Mouse (Mus musculus) adrenal gland, postnatal 10 days (tissue): ENCODE results near the gene Mmp9. TPM values are rescaled to one million over a fixed set of nuclear protein-coding genes. Genes with fewer than 3 reads are reported as not detected.

Experiments
- DNase-seq: peaks from one replicate; pipeline ENCODE4 v3.0.0; 2021; ENCODE audit warnings: mixed read lengths
- total RNA-seq, 2 experiments: library from RNA; stranded (reverse); gene quantifications; 2 replicates each; pipeline ENCODE4 v1.2.3; 2021

The Mmp9 gene
- total RNA-seq, 2 experiments from 2014 or later: 2.6 to 24.5 TPM

DNA sequence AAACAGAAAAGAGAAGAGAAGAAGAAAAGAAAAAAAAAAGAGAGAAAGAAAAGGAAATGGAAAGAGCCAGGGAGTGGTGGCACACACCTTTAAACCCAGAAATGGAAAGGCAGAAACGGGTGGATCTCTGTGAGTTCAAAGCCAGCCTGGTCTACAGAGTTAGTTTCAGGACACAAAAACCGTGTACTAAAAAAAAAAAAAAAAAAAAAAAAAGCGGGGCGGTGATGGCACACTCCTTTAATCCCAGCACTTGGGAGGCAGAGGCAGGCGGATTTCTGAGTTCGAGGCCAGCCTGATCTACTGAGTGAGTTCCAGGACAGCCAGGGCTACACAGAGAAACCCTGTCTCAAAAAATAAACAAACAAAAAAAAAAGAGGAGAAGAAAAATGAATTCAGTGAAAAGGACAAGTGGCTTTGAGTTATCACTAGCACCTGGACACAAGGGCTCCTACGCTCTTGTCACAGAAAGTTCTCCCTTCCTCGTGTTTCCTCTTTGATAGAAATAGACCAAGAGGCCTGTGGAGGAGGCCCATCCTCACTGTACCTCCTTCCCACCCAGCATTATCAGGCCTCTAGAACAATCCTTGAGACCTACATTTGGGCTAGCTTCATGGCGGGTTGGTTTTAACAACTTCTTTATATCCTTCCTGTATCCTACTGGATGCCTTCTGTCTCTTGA is 27.7 kb upstream of the Mmp9 start:
- DNase-seq: no peak

DNA sequence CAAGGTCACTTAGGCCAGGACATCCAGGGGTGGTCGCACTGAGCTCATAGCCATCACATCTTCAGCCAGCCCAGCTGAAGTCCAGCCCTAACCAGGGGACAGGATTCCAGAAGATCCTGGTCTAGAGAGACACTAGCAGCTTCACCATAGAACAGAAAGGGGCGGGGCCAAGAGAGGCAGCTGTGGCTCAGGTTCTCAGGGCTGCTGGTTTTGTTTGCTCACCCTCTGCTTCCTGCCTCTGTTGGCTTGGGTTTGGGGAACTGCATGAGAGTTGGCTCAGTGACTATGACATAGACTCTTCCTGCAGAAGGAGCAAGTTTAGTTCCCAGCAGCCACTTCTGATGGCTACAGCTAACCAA is 27.2 kb upstream of the Mmp9 start:
- DNase-seq: peak; percentile 48

DNA sequence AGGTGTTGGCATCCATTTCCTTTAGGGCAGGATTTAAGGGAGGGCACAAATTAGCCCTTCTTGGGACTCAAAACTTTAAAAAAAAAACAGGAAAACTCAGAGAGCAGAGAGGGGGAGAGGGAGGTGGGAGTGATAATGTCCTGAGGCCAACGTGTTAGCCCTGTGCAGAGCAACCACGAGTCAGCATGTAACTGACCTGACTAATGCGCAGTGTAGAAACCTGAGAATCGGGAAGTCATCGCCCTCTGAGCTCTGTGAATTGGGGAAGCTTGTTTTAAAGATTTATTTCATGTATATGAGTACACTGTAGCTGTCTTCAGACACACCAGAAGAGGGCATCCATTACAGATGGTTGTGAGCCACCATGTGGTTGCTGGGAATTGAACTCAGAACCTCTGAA is 23.8 kb upstream of the Mmp9 start:
- no peak for DNase-seq

- DNase-seq: no peak
These were observed 23.2 kb upstream of the Mmp9 start for GRCm38 (mm10) chr2:164917371-164917770.

- DNase-seq: no peak
These were observed 22.3 kb upstream of the Mmp9 start for GRCm38 (mm10) chr2:164918325-164918724.

GRCm38 (mm10) chr2:164921984-164922383 is 18.6 kb upstream of the Mmp9 start:
- no peak for DNase-seq

- peak; percentile 43 for DNase-seq
These were observed 17.3 kb upstream of the Mmp9 start for GRCm38 (mm10) chr2:164923291-164923690.

- peak; percentile 95 for DNase-seq
These were observed 16.3 kb upstream of the Mmp9 start for GRCm38 (mm10) chr2:164924100-164924857.

- DNase-seq: no peak
These were observed 9.6 kb upstream of the Mmp9 start for GRCm38 (mm10) chr2:164930706-164931581.

- DNase-seq: no peak
These were observed 7.0 kb upstream of the Mmp9 start for GRCm38 (mm10) chr2:164933534-164933933.

- DNase-seq: no peak
These were observed 4.6 kb upstream of the Mmp9 start for GRCm38 (mm10) chr2:164935991-164936390.

DNA sequence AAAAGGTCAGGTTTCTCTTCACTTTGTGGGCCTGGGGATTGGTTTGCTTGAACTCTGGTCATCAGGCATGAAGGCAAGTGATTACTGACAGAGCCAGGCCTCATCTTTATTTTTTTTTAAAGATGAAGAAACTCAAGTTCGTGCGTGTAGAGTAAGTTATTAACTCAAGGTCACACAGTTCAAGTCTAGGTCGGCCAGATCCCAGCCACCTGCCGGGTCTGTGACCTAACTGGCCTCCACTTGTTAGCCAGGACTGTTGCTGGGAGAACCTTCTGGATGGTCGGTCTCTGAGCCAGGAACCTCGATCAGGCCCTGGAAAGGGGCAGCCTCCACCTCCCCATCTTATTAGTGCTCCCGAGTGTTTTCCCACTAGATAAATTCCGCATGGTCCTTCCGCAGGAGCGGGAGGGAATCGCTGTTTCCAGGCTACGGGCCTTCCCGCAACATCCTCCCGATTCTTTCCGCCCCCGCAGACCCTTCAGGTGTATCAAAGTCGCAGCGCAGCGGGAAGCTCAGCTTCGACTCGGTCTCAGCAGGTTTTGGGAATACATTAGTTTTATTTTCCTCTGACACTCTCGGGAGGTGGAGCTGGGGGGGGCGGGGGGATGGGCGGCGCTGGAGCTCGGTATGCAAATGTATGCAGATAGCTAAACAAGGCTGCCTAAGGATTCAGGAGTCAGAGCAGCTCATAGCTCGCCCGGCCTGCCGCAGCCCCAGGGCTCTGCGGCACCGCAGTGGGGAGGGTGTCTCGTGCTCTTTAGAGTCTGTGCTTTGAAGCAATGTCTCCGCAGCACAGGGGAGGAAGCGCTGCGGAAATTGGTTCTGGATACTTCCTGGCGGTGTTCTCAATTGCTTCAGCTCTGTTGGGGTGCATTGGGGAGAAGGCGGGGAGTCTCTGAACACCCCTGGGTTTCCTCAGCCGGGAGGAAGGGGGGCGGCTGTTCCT is 2.2 kb upstream of the Mmp9 start:
- peak; percentile 59 for DNase-seq

- no peak for DNase-seq
These were observed 1.5 kb upstream of the Mmp9 start for GRCm38 (mm10) chr2:164939106-164939505.

GRCm38 (mm10) chr2:164942692-164943290 is 2.2 kb downstream of the Mmp9 start:
- peak; percentile 36 for DNase-seq

DNA sequence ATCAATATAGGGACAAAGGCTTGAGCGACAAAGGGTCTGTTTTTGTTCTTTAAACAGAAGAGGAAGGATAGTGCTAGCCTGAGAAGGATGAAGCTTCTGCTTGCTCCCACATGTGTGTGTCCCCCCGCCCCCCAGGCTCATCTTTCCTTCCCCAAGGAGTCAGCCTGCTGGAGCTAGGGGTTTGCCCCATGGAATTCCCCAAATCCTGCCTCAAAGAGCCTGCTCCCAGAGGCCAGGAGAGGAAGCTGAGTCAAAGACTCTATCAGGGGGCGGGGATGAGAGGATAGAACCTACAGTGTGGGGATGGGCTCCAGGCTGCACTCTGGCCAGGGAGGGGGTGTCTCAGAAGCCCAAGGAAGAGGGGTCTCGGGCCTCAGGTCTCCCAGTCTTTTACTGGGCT is 6.9 kb downstream of the Mmp9 start:
- no peak for DNase-seq

GRCm38 (mm10) chr2:164947930-164948329 is 7.3 kb downstream of the Mmp9 start:
- DNase-seq: no peak

- no peak for DNase-seq
These were observed 8.4 kb downstream of the Mmp9 start for GRCm38 (mm10) chr2:164948962-164949361.

DNA sequence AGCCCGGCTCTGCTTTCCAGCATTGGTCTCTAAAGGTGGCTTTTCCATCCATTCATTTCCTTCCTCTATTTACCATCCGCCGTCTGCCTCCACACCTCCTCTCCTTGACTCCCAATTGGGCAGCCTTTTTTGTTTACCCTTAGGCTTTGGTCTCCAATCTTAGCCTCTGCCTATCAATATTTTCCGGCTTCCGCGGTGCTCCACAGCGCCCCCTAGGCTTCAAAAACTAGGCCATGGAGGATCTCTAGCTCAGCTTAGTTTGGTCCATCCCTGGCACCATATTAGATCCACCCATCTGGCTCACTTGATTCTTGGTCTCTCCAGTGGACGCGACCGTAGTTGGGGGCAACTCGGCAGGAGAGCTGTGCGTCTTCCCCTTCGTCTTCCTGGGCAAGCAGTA is 9.9 kb downstream of the Mmp9 start:
- DNase-seq: peak; percentile 29

- DNase-seq: no peak
These were observed 11.2 kb downstream of the Mmp9 start for GRCm38 (mm10) chr2:164951745-164952144.

DNA sequence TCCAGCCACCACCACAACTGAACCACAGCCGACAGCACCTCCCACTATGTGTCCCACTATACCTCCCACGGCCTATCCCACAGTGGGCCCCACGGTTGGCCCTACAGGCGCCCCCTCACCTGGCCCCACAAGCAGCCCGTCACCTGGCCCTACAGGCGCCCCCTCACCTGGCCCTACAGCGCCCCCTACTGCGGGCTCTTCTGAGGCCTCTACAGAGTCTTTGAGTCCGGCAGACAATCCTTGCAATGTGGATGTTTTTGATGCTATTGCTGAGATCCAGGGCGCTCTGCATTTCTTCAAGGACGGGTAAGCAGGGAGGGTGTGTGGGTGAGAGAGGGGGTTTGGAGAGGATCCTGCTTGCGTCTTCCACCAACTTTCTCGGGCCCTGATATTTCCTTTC is 11.9 kb downstream of the Mmp9 start:
- no peak for DNase-seq

DNA sequence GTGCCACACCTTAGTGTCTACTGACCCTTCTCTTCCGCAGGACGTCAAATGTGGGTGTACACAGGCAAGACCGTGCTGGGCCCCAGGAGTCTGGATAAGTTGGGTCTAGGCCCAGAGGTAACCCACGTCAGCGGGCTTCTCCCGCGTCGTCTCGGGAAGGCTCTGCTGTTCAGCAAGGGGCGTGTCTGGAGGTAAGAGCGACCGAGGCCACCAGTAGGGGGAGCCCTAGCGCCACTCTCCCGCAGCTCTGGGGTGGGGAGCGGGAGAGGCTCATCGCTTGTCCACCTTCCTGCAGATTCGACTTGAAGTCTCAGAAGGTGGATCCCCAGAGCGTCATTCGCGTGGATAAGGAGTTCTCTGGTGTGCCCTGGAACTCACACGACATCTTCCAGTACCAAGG is 12.6 kb downstream of the Mmp9 start:
- DNase-seq: peak; percentile 92
